Mouse (Mus musculus) R1 (cell line): ENCODE measurements at regions not wholly inside any gene's neighbourhood (a gene's known extent, or its start where the extent isn't known, plus 50 kb on each side); places are given as distances from the start of the nearest gene placed in this dataset.
A peak's percentile ranks its signal among the peaks of the same experiment; 100 is the strongest.

ENCODE experiments used
- DNase-seq: peaks from one replicate; pipeline ENCODE4 v3.0.0-alpha.2; 2018; ENCODE audit warnings: low read depth, low spot score

- DNase-seq = no peak
Measured at GRCm38 (mm10) chr4:54704696-54705095, 240.2 kb upstream of the Zfp462 start.

GRCm38 (mm10) chr4:54709751-54710150 is 235.1 kb upstream of the Zfp462 start:
- no peak for DNase-seq

GRCm38 (mm10) chr4:54712929-54713328 is 231.9 kb upstream of the Zfp462 start:
- DNase-seq = no peak

GRCm38 (mm10) chr4:54714612-54715342 is 230.1 kb upstream of the Zfp462 start:
- DNase-seq = no peak

- no peak for DNase-seq
Measured at GRCm38 (mm10) chr4:54718083-54718482, 226.8 kb upstream of the Zfp462 start.

- no peak for DNase-seq
Measured at GRCm38 (mm10) chr4:54739001-54739400, 205.8 kb upstream of the Zfp462 start.

- no peak for DNase-seq
Measured at GRCm38 (mm10) chr4:54751458-54751857, 193.4 kb upstream of the Zfp462 start.

- no peak for DNase-seq
Measured at GRCm38 (mm10) chr4:54756441-54756840, 188.4 kb upstream of the Zfp462 start.

- DNase-seq = peak; percentile 30
Measured at GRCm38 (mm10) chr4:54757715-54758500, 186.9 kb upstream of the Zfp462 start.

- DNase-seq = no peak
Measured at GRCm38 (mm10) chr4:54758501-54758829, 186.4 kb upstream of the Zfp462 start.

GRCm38 (mm10) chr4:54761257-54761656 is 183.6 kb upstream of the Zfp462 start:
- no peak for DNase-seq

- no peak for DNase-seq
Measured at GRCm38 (mm10) chr4:54765045-54765444, 179.8 kb upstream of the Zfp462 start.

- no peak for DNase-seq
Measured at GRCm38 (mm10) chr4:54767506-54768200, 177.2 kb upstream of the Zfp462 start.

GRCm38 (mm10) chr4:54768836-54769235 is 176.0 kb upstream of the Zfp462 start:
- DNase-seq = no peak

GRCm38 (mm10) chr4:54774066-54774465 is 170.8 kb upstream of the Zfp462 start:
- no peak for DNase-seq

GRCm38 (mm10) chr4:54774717-54775116 is 170.1 kb upstream of the Zfp462 start:
- DNase-seq = no peak

GRCm38 (mm10) chr4:54780511-54780910 is 164.3 kb upstream of the Zfp462 start:
- peak; percentile 94 for DNase-seq

- DNase-seq = no peak
Measured at GRCm38 (mm10) chr4:54791217-54791742, 153.6 kb upstream of the Zfp462 start.

- DNase-seq = no peak
Measured at GRCm38 (mm10) chr4:54793857-54794256, 151.0 kb upstream of the Zfp462 start.

GRCm38 (mm10) chr4:54795246-54795645 is 149.6 kb upstream of the Zfp462 start:
- no peak for DNase-seq

- DNase-seq = no peak
Measured at GRCm38 (mm10) chr4:54798523-54798922, 146.3 kb upstream of the Zfp462 start.

GRCm38 (mm10) chr4:54811163-54811562 is 133.7 kb upstream of the Zfp462 start:
- peak; percentile 5 for DNase-seq
